ENCODE assay signal across 27 mouse cellular contexts in the genomic region with DNA sequence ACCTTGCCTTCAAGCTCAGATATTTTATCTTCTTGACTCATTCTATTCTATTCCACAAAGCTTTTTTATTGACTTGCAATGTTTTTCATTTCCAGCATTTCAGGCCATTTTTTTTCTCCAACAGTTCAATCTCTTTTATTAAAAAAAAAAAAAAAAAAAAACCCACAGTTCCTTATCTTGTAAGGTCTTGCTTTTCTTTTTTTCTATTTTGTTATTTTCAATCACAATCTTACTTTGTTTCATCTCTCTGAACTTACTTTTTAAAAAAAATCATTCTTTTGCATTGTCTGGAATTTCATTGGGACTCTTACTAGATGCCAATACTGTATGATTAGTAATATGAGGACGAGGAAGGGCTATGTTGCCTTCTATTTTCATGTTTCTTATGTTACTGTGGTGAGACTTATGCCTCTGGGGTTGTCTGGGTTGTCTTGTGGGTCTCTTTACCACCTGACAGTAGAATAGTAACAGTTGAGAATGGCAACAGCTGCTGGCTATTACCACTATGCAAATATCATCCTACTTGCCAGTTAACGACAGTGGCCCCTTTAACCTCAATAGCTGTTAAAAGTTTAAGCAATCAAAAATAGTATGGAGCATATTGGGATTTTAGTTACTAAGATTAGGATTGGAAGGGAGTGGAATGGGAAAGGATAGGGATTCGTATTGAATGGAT.
"Had no signal": no experiment of that assay in that cellular context is flagged by ENCODE, and none has a peak within 500 bp of the region (broad histone marks: within the 10 kb centered on the region; RNA-seq: fewer than 3 reads in every experiment).

No protein-coding gene starts in this region.

- H3K4me2 ChIP-seq: heart, embryonic 11.5 days; heart, embryonic 13.5 days; heart, embryonic 15.5 days; hindbrain, embryonic 13.5 days; hindbrain, embryonic 15.5 days; kidney, embryonic 15.5 days; limb, embryonic 12.5 days; liver, embryonic 11.5 days; liver, embryonic 13.5 days had no signal

- H3K27me3 ChIP-seq: heart, embryonic 13.5 days; heart, embryonic 15.5 days; hindbrain, embryonic 13.5 days; hindbrain, embryonic 15.5 days; kidney, embryonic 15.5 days; limb, embryonic 12.5 days; liver, embryonic 13.5 days had no signal

- H3K36me3 ChIP-seq: hindbrain, embryonic 13.5 days; hindbrain, embryonic 15.5 days had no signal

- DNase-seq: gastrocnemius, adult 2 months; gastrocnemius, postnatal 10 days; gastrocnemius, postnatal 25 days; heart, adult 11 months; heart, adult 2 months; heart, postnatal 14 days; heart, postnatal 36 days; kidney, adult 11 months; kidney, adult 2 months; kidney, adult 9 months; kidney, postnatal 14 days; kidney, postnatal 36 days; layer of hippocampus, adult 9-11 months; layer of hippocampus, postnatal 36 days; liver; liver, embryonic 13.5 days had no signal

- H3K27ac ChIP-seq: gastrocnemius, adult 2 months; heart, adult 2 months; heart, embryonic 13.5 days; heart, embryonic 15.5 days; hindbrain, embryonic 13.5 days; hindbrain, embryonic 15.5 days; hindbrain, postnatal 0 days; kidney, embryonic 15.5 days; kidney, postnatal 0 days; limb, embryonic 10.5 days; limb, embryonic 12.5 days; liver, embryonic 13.5 days had no signal

- H3K4me3 ChIP-seq: gastrocnemius, adult 2 months; heart, adult 2 months; heart, embryonic 13.5 days; heart, embryonic 15.5 days; hindbrain, embryonic 13.5 days; hindbrain, embryonic 15.5 days; kidney, embryonic 15.5 days; limb, embryonic 10.5 days; limb, embryonic 12.5 days; liver, embryonic 13.5 days had no signal

- H3K9ac ChIP-seq: heart, embryonic 13.5 days; heart, embryonic 15.5 days; hindbrain, embryonic 13.5 days; hindbrain, embryonic 15.5 days; kidney, embryonic 15.5 days; limb, embryonic 12.5 days; liver, embryonic 13.5 days had no signal

- H3K9me3 ChIP-seq: heart, embryonic 15.5 days; hindbrain, embryonic 13.5 days; hindbrain, embryonic 15.5 days; kidney, embryonic 15.5 days; limb, embryonic 10.5 days; limb, embryonic 12.5 days; liver, embryonic 13.5 days had no signal
